Mouse (Mus musculus) E14TG2a.4 (cell line): ENCODE results near the gene Rgmb.

Experiments
- H3K27me3 ChIP-seq: 2 replicates; pipeline ENCODE4 v1.6.1; 2014; ENCODE audit warnings: low read length, control low read depth; ENCODE audit not compliant: insufficient read depth
- H3K36me3 ChIP-seq: 2 replicates; pipeline ENCODE4 v1.6.1; 2014; ENCODE audit warnings: low read length, control low read depth; ENCODE audit not compliant: insufficient read depth
- H3K4me1 ChIP-seq: replicated peaks from 2 replicates; pipeline ENCODE4 v1.6.1; 2014; ENCODE audit warnings: low read depth, low read length, control low read depth
- H3K4me3 ChIP-seq: replicated peaks from 2 replicates; pipeline ENCODE4 v1.5.1; 2014; ENCODE audit warnings: mild to moderate bottlenecking, low read length
- H3K9me3 ChIP-seq: 2 replicates; pipeline ENCODE4 v1.6.1; 2014; ENCODE audit warnings: low read length, control low read depth
- CTCF ChIP-seq: conservative IDR thresholded peaks from 2 replicates; pipeline ENCODE4 v1.5.1; 2014; ENCODE audit warnings: low read length
- NANOG ChIP-seq: IDR thresholded peaks from 2 replicates; pipeline ENCODE4 v1.6.1; 2014; ENCODE audit warnings: borderline replicate concordance, low read length, mixed read lengths
- POU5F1 ChIP-seq: IDR thresholded peaks from 2 replicates; pipeline ENCODE4 v1.6.1; 2014; ENCODE audit warnings: low read length, borderline replicate concordance

Rgmb gene

GRCm38 (mm10) chr17:15824337-15824736, 6.5 kb downstream of the Rgmb start:
- no peaks in the 10 kb centered on the region for H3K9me3 ChIP-seq
- H3K4me1 ChIP-seq = peaks cover 44% of the 10 kb centered on the region
- H3K27me3 ChIP-seq = peaks cover 45% of the 10 kb centered on the region
- peaks cover 15% of the 10 kb centered on the region for H3K36me3 ChIP-seq
- 0 out of 2 replicates have a peak overlapping the region, but pooled peaks have one; percentile 91 for H3K4me3 ChIP-seq
- TF ChIP-seq POU5F1 = no peak
- no peak for TF ChIP-seq NANOG
- TF ChIP-seq CTCF = no peak

DNA sequence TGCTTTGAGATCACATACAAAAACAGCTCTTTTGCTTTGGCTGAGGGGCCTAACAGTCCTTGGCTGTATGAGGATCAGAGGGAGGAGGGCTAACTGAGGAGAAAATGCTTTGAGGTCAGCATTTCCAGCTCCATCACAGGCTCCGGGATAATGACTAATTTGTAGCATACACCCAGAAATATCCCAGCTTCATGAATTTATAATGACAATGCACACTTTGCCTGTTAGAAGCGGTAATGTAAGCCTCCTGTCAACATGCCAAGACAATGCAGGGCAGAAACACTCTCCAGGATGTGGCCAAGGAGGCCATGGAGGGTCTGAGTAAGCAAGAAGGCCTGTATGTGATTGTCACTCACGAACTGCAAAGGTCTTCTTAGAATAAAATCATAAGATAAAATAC, 7.0 kb downstream of the Rgmb start:
- H3K36me3 ChIP-seq = peaks cover 20% of the 10 kb centered on the region
- no peaks in the 10 kb centered on the region for H3K9me3 ChIP-seq
- no peak overlapping the region for H3K4me3 ChIP-seq
- peaks cover 40% of the 10 kb centered on the region for H3K27me3 ChIP-seq
- TF ChIP-seq CTCF (no peak), NANOG (no peak), POU5F1 (no peak)
- peaks cover 40% of the 10 kb centered on the region for H3K4me1 ChIP-seq

DNA sequence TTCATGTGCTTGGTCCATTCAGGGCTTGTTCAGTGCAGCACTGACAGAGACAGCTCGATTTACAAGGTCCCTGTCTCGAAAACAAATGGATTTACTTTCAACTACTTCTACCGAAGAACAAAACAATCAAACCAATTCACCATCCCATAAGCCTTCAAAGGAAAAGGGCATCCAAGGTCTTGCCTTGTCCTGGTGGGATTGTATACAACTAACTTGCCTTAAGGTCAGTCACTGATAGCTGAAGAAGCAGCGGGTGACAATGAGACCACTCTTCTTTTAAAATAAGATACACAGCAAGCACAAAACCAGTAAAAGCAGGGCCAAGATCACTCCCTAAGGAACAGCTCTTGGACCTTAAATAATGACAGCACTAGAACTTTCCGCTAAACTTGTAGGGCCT, 7.6 kb downstream of the Rgmb start:
- H3K4me3 ChIP-seq = no peak overlapping the region
- peaks cover 36% of the 10 kb centered on the region for H3K27me3 ChIP-seq
- H3K9me3 ChIP-seq = no peaks in the 10 kb centered on the region
- H3K4me1 ChIP-seq = peaks cover 40% of the 10 kb centered on the region
- peaks cover 20% of the 10 kb centered on the region for H3K36me3 ChIP-seq
- TF ChIP-seq NANOG = peak; percentile 71
- no peak for TF ChIP-seq CTCF

GRCm38 (mm10) chr17:15822376-15822775, 8.5 kb downstream of the Rgmb start:
- Histone ChIP-seq H3K27me3 (peaks cover 27% of the 10 kb centered on the region), H3K9me3 (no peaks in the 10 kb centered on the region), H3K4me3 (no peak overlapping the region), H3K4me1 (peaks cover 38% of the 10 kb centered on the region), H3K36me3 (peaks cover 27% of the 10 kb centered on the region)
- no peak for TF ChIP-seq CTCF
- TF ChIP-seq NANOG = no peak
- no peak for TF ChIP-seq POU5F1

GRCm38 (mm10) chr17:15821706-15822105, 9.1 kb downstream of the Rgmb start:
- TF ChIP-seq CTCF (no peak), POU5F1 (no peak), NANOG (no peak)

DNA sequence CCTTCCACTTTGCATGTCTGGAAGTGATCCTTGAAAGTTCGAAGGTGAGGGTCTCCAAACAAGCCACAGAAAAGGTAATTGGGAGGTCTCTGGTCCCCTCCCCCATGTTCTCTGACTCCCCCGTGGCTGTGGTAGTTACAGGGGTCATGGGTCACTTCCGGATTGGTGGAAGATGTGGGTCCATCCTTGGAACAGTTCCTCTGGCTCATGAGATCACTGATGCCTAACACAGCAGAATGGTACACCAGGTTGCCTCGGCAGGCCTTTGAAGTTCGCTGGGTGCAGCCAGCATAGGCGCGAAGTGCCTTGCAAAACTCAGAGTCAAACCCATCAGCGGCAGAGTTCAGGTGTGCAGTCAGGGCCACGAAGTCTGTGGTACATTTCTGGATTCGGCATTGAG, 10.1 kb downstream of the Rgmb start:
- no peak overlapping the region for H3K4me3 ChIP-seq
- peaks cover 22% of the 10 kb centered on the region for H3K27me3 ChIP-seq
- TF ChIP-seq CTCF (no peak), NANOG (no peak), POU5F1 (no peak)
- H3K36me3 ChIP-seq = peaks cover 37% of the 10 kb centered on the region
- peaks cover 34% of the 10 kb centered on the region for H3K4me1 ChIP-seq
- no peaks in the 10 kb centered on the region for H3K9me3 ChIP-seq

More at GRCm38 (mm10) chr17:15821706-15822105, 9.1 kb downstream of the Rgmb start:
- H3K36me3 ChIP-seq = peaks cover 32% of the 10 kb centered on the region
- no peak overlapping the region for H3K4me3 ChIP-seq
- H3K27me3 ChIP-seq = peaks cover 22% of the 10 kb centered on the region
- peaks cover 34% of the 10 kb centered on the region for H3K4me1 ChIP-seq
- no peaks in the 10 kb centered on the region for H3K9me3 ChIP-seq

GRCm38 (mm10) chr17:15820146-15820545, 10.7 kb downstream of the Rgmb start:
- no peak for TF ChIP-seq POU5F1
- TF ChIP-seq CTCF = no peak
- TF ChIP-seq NANOG = no peak
- H3K27me3 ChIP-seq = peaks cover 16% of the 10 kb centered on the region
- peaks cover 32% of the 10 kb centered on the region for H3K4me1 ChIP-seq
- no peak overlapping the region for H3K4me3 ChIP-seq
- no peaks in the 10 kb centered on the region for H3K9me3 ChIP-seq
- peaks cover 37% of the 10 kb centered on the region for H3K36me3 ChIP-seq

GRCm38 (mm10) chr17:15818372-15818771, 12.5 kb downstream of the Rgmb start:
- H3K27me3 ChIP-seq = no peaks in the 10 kb centered on the region
- TF ChIP-seq NANOG = no peak
- TF ChIP-seq CTCF = no peak
- TF ChIP-seq POU5F1 = no peak
- H3K4me3 ChIP-seq = no peak overlapping the region
- H3K36me3 ChIP-seq = peaks cover 44% of the 10 kb centered on the region
- H3K4me1 ChIP-seq = peaks cover 23% of the 10 kb centered on the region
- H3K9me3 ChIP-seq = no peaks in the 10 kb centered on the region

GRCm38 (mm10) chr17:15817634-15818033, 13.2 kb downstream of the Rgmb start:
- no peak for TF ChIP-seq NANOG
- TF ChIP-seq POU5F1 = no peak
- no peak for TF ChIP-seq CTCF
- Histone ChIP-seq H3K36me3 (peaks cover 44% of the 10 kb centered on the region), H3K9me3 (no peaks in the 10 kb centered on the region), H3K4me1 (peaks cover 21% of the 10 kb centered on the region), H3K4me3 (no peak overlapping the region), H3K27me3 (no peaks in the 10 kb centered on the region)
